Mouse (Mus musculus) MEL (cell line): ENCODE results near the gene Pip4k2b. TPM values are rescaled to one million over a fixed set of nuclear protein-coding genes. Genes with fewer than 3 reads are reported as not detected.

Source experiments
- DNase-seq: peaks from one replicate; pipeline ENCODE4 v3.0.0; 2011; ENCODE audit warnings: low read depth, low spot score
- H3K27ac ChIP-seq: 2 replicates; pipeline ENCODE4 v1.5.1; 2012; ENCODE audit warnings: low read depth, mild to moderate bottlenecking, control low read depth, low read length, moderate library complexity; ENCODE audit not compliant: control insufficient read depth
- H3K27me3 ChIP-seq, 2 experiments: fragments of 150-350 bp in 1 of 2; sonication (generic) in 1 of 2; 2 replicates each; pipeline ENCODE4 v1.6.1; 2012; ENCODE audit warnings: low read length in 2 of 2, mild to moderate bottlenecking in 2 of 2, improper control_type of control experiment in 1 of 2, moderate library complexity in 1 of 2; ENCODE audit not compliant: insufficient read depth in 2 of 2, control insufficient read depth in 1 of 2
- H3K36me3 ChIP-seq, 2 experiments: 2 replicates each; pipeline ENCODE4 v1.6.1; 2012 to 2014; ENCODE audit warnings: low read length in 2 of 2, improper control_type of control experiment in 1 of 2, inconsistent platforms in 1 of 2, mild to moderate bottlenecking in 1 of 2; ENCODE audit not compliant: insufficient read depth in 2 of 2, control insufficient read depth in 1 of 2
- H3K4me1 ChIP-seq, 2 experiments: fragments of 150-350 bp in 1 of 2; sonication (generic) in 1 of 2; 2 replicates each; pipeline ENCODE4 v1.6.1; 2012; ENCODE audit warnings: low read length in 2 of 2, improper control_type of control experiment in 1 of 2, mild to moderate bottlenecking in 1 of 2; ENCODE audit not compliant: insufficient read depth in 2 of 2, control insufficient read depth in 1 of 2
- H3K4me3 ChIP-seq, 2 experiments: fragments of 150-350 bp in 1 of 2; sonication (generic) in 1 of 2; 2 replicates each; pipeline ENCODE4 v1.5.1; 2012; ENCODE audit warnings: low read depth in 2 of 2, low read length in 2 of 2, mild to moderate bottlenecking in 2 of 2, moderate library complexity in 2 of 2, control low read depth in 1 of 2, improper control_type of control experiment in 1 of 2; ENCODE audit not compliant: control insufficient read depth in 1 of 2, insufficient read depth in 1 of 2
- H3K79me2 ChIP-seq: 2 replicates; pipeline ENCODE4 v1.6.1; 2012; ENCODE audit warnings: mild to moderate bottlenecking, low read length, moderate library complexity; ENCODE audit not compliant: control insufficient read depth, poor library complexity, insufficient read depth
- H3K9ac ChIP-seq: 2 replicates; pipeline ENCODE4 v1.6.1; 2012; ENCODE audit warnings: low read depth, mild to moderate bottlenecking, control low read depth, low read length, moderate library complexity; ENCODE audit not compliant: control insufficient read depth, poor library complexity, severe bottlenecking
- H3K9me3 ChIP-seq: fragments of 150-350 bp; sonication (generic); replicated peaks from 2 replicates; pipeline ENCODE4 v1.6.1; 2012; ENCODE audit warnings: mild to moderate bottlenecking, low read length, improper control_type of control experiment, moderate library complexity; ENCODE audit not compliant: insufficient read depth
- CHD1 ChIP-seq: IDR thresholded peaks from 2 replicates; pipeline ENCODE4 v1.6.1; 2012; ENCODE audit warnings: low read depth, mild to moderate bottlenecking, inconsistent platforms, low read length, improper control_type of control experiment
- CHD2 ChIP-seq: IDR thresholded peaks from 2 replicates; pipeline ENCODE4 v1.6.1; 2011; ENCODE audit warnings: low read length, improper control_type of control experiment
- CTCF ChIP-seq, 3 experiments: IDR thresholded peaks in 2 of 3; conservative IDR thresholded peaks in 1 of 3; 2 replicates each; pipeline ENCODE4 v1.5.1; 2011 to 2012; ENCODE audit warnings: low read length in 3 of 3, low read depth in 2 of 3, mild to moderate bottlenecking in 2 of 3, improper control_type of control experiment in 1 of 3, inconsistent platforms in 1 of 3, mixed read lengths in 1 of 3, moderate library complexity in 1 of 3; ENCODE audit not compliant: control insufficient read depth in 1 of 3, insufficient read depth in 1 of 3, poor library complexity in 1 of 3, severe bottlenecking in 1 of 3
- E2F4 ChIP-seq: IDR thresholded peaks from 2 replicates; pipeline ENCODE4 v1.6.1; 2011; ENCODE audit warnings: low read depth, low read length, improper control_type of control experiment, borderline replicate concordance
- EP300 ChIP-seq, 2 experiments: IDR thresholded peaks; 2 replicates each; pipeline ENCODE4 v1.6.1; 2011; ENCODE audit warnings: improper control_type of control experiment in 2 of 2, low read length in 2 of 2, low read depth in 1 of 2, mild to moderate bottlenecking in 1 of 2
- ETS1 ChIP-seq: IDR thresholded peaks from 2 replicates; pipeline ENCODE4 v1.6.1; 2012; ENCODE audit warnings: low read depth, mild to moderate bottlenecking, inconsistent platforms, low read length, improper control_type of control experiment, moderate library complexity
- GABPA ChIP-seq: IDR thresholded peaks from 2 replicates; pipeline ENCODE4 v1.6.1; 2012; ENCODE audit warnings: low read depth, mild to moderate bottlenecking, inconsistent platforms, low read length, improper control_type of control experiment, moderate library complexity
- GATA1 ChIP-seq: IDR thresholded peaks from 2 replicates; pipeline ENCODE4 v1.6.1; 2011; ENCODE audit warnings: low read depth, low read length, improper control_type of control experiment
- HCFC1 ChIP-seq: IDR thresholded peaks from 2 replicates; pipeline ENCODE4 v1.6.1; 2012; ENCODE audit warnings: low read depth, mild to moderate bottlenecking, inconsistent platforms, low read length, improper control_type of control experiment, moderate library complexity
- KAT2A ChIP-seq: conservative IDR thresholded peaks from 2 replicates; pipeline ENCODE4 v1.6.1; 2012; ENCODE audit warnings: low read depth, low read length, improper control_type of control experiment, inconsistent platforms
- MAFK ChIP-seq: IDR thresholded peaks from 2 replicates; pipeline ENCODE4 v1.6.1; 2011; ENCODE audit warnings: low read depth, mild to moderate bottlenecking, low read length, improper control_type of control experiment, borderline replicate concordance
- MAX ChIP-seq: IDR thresholded peaks from 2 replicates; pipeline ENCODE4 v1.6.1; 2011; ENCODE audit warnings: low read length, improper control_type of control experiment
- MAZ ChIP-seq: IDR thresholded peaks from 2 replicates; pipeline ENCODE4 v1.6.1; 2012; ENCODE audit warnings: low read depth, mild to moderate bottlenecking, inconsistent platforms, low read length, improper control_type of control experiment
- MXI1 ChIP-seq: IDR thresholded peaks from 2 replicates; pipeline ENCODE4 v1.6.1; 2011; ENCODE audit warnings: mild to moderate bottlenecking, low read depth, low read length, improper control_type of control experiment
- MYB ChIP-seq: IDR thresholded peaks from 2 replicates; pipeline ENCODE4 v1.6.1; 2011; ENCODE audit warnings: mild to moderate bottlenecking, low read depth, low read length, improper control_type of control experiment
- NELFE ChIP-seq: IDR thresholded peaks from 2 replicates; pipeline ENCODE4 v1.6.1; 2011; ENCODE audit warnings: low read depth, low read length, improper control_type of control experiment
- NRF1 ChIP-seq: IDR thresholded peaks from 2 replicates; pipeline ENCODE4 v1.6.1; 2014; ENCODE audit warnings: low read depth, mild to moderate bottlenecking, inconsistent platforms, low read length, improper control_type of control experiment, moderate library complexity; ENCODE audit not compliant: poor library complexity, insufficient read depth, severe bottlenecking
- POLR2A ChIP-seq, 2 experiments: IDR thresholded peaks; 2 replicates each; pipeline ENCODE4 v1.6.1; 2011 to 2012; ENCODE audit warnings: low read length in 2 of 2, mild to moderate bottlenecking in 2 of 2, control low read depth in 1 of 2, improper control_type of control experiment in 1 of 2, low read depth in 1 of 2, moderate library complexity in 1 of 2; ENCODE audit not compliant: control insufficient read depth in 1 of 2, insufficient read depth in 1 of 2, poor library complexity in 1 of 2
- POLR2AphosphoS2 ChIP-seq: IDR thresholded peaks from 2 replicates; pipeline ENCODE4 v1.6.1; 2011; ENCODE audit warnings: low read length, improper control_type of control experiment
- RAD21 ChIP-seq: IDR thresholded peaks from 2 replicates; pipeline ENCODE4 v1.6.1; 2011; ENCODE audit warnings: mild to moderate bottlenecking, low read depth, low read length, improper control_type of control experiment
- RCOR1 ChIP-seq: IDR thresholded peaks from 2 replicates; pipeline ENCODE4 v1.6.1; 2012; ENCODE audit warnings: low read depth, mild to moderate bottlenecking, inconsistent platforms, low read length, improper control_type of control experiment
- SIN3A ChIP-seq: IDR thresholded peaks from 2 replicates; pipeline ENCODE4 v1.6.1; 2012; ENCODE audit warnings: low read length, improper control_type of control experiment, inconsistent platforms
- TAL1 ChIP-seq: IDR thresholded peaks from 2 replicates; pipeline ENCODE4 v1.6.1; 2012; ENCODE audit warnings: mild to moderate bottlenecking, inconsistent platforms, low read length, moderate library complexity, mixed read lengths
- TBP ChIP-seq: IDR thresholded peaks from 2 replicates; pipeline ENCODE4 v1.8.0; 2011; ENCODE audit warnings: low read depth, low read length, improper control_type of control experiment
- TCF12 ChIP-seq: IDR thresholded peaks from 2 replicates; pipeline ENCODE4 v1.6.1; 2014; ENCODE audit warnings: low read depth, mild to moderate bottlenecking, inconsistent platforms, low read length, improper control_type of control experiment, moderate library complexity
- UBTF ChIP-seq: IDR thresholded peaks from 2 replicates; pipeline ENCODE4 v1.6.1; 2012; ENCODE audit warnings: low read depth, mild to moderate bottlenecking, inconsistent platforms, low read length, improper control_type of control experiment, moderate library complexity, borderline replicate concordance; ENCODE audit not compliant: insufficient read depth
- USF2 ChIP-seq, 2 experiments: IDR thresholded peaks; 2 replicates each; pipeline ENCODE4 v1.6.1; 2011 to 2012; ENCODE audit warnings: improper control_type of control experiment in 2 of 2, low read length in 2 of 2, borderline replicate concordance in 1 of 2, inconsistent platforms in 1 of 2, low read depth in 1 of 2, mild to moderate bottlenecking in 1 of 2; ENCODE audit not compliant: insufficient read depth in 1 of 2
- ZC3H11A ChIP-seq: IDR thresholded peaks from 2 replicates; pipeline ENCODE4 v1.6.1; 2012; ENCODE audit warnings: low read depth, mild to moderate bottlenecking, inconsistent platforms, low read length, improper control_type of control experiment
- ZKSCAN1 ChIP-seq: IDR thresholded peaks from 2 replicates; pipeline ENCODE4 v1.6.1; 2012; ENCODE audit warnings: low read depth, mild to moderate bottlenecking, inconsistent platforms, low read length, improper control_type of control experiment, moderate library complexity
- ZMIZ1 ChIP-seq: IDR thresholded peaks from 2 replicates; pipeline ENCODE4 v1.6.1; 2012; ENCODE audit warnings: low read depth, mild to moderate bottlenecking, inconsistent platforms, low read length, improper control_type of control experiment, moderate library complexity
- ZNF384 ChIP-seq: IDR thresholded peaks from 2 replicates; pipeline ENCODE4 v1.6.1; 2012; ENCODE audit warnings: low read depth, mild to moderate bottlenecking, inconsistent platforms, low read length, improper control_type of control experiment
- polyA plus RNA-seq, 2 experiments: library from polyadenylated mRNA; stranded (reverse) in 1 of 2; unstranded in 1 of 2; fragments of >175 nt in 1 of 2; fragments of >200 nt in 1 of 2; gene quantifications; 2 replicates each; pipeline versions ENCODE4 v1.2.1 to v1.2.4; 2012; ENCODE audit warnings: low replicate concordance in 2 of 2, low read depth in 1 of 2; ENCODE audit not compliant: insufficient read length in 2 of 2, insufficient read depth in 1 of 2, missing spikeins in 1 of 2
- total RNA-seq: library from RNA; depleted of rRNA; stranded (reverse); fragments of 300-350 nt; gene quantifications from 2 replicates; pipeline ENCODE4 v1.2.3, GENCODE M21; 2012

Gene Pip4k2b
- total and polyA plus RNA-seq, 3 experiments = 40.2 to 57.3 (median 43.4) TPM

DNA sequence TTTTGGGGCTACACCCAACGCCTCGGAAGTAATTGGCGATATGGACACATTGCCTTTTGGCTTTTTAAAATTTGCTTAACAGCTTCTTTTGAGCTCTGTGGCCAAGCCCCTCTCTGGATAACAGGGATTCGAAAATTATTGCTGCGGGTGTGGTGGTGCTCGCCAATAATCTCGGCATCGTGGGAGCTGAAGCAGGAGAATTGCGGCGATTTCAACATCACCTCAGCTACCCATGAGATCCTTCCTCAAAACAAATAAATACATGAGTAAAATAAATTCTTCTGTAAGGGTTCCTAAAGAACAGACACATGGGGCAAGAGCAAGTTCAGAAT lies 38.0 kb upstream of the Pip4k2b start (continued):
- TF ChIP-seq CTCF (IDR thresholded peaks at IDR 0.05 in 2 of 3, conservative IDR thresholded peaks at IDR 0.05 in 1 of 3; ENCODE audit: control insufficient read depth in 1 of 3, insufficient read depth in 1 of 3, low read depth in 2 of 3, low read length in 3 of 3, poor library complexity in 1 of 3, severe bottlenecking in 1 of 3) = no peak
- TF ChIP-seq TCF12 = no peak
- TF ChIP-seq ZMIZ1 = peak; percentile 25; the same call in 1 of the 2 replicates
- TF ChIP-seq KAT2A = no peak
- TF ChIP-seq MXI1 = no peak; the same call in none of the 2 replicates
- TF ChIP-seq USF2 (IDR thresholded peaks at IDR 0.05; ENCODE audit: borderline replicate concordance in 1 of 2, insufficient read depth in 1 of 2, low read depth in 1 of 2, low read length in 2 of 2) = no peak
- TF ChIP-seq CHD1 = peak; percentile 94; the same call in 1 of the 2 replicates
- no peak for TF ChIP-seq POLR2AphosphoS2
- TF ChIP-seq GATA1 = no peak
- no peak for TF ChIP-seq MAX

DNA sequence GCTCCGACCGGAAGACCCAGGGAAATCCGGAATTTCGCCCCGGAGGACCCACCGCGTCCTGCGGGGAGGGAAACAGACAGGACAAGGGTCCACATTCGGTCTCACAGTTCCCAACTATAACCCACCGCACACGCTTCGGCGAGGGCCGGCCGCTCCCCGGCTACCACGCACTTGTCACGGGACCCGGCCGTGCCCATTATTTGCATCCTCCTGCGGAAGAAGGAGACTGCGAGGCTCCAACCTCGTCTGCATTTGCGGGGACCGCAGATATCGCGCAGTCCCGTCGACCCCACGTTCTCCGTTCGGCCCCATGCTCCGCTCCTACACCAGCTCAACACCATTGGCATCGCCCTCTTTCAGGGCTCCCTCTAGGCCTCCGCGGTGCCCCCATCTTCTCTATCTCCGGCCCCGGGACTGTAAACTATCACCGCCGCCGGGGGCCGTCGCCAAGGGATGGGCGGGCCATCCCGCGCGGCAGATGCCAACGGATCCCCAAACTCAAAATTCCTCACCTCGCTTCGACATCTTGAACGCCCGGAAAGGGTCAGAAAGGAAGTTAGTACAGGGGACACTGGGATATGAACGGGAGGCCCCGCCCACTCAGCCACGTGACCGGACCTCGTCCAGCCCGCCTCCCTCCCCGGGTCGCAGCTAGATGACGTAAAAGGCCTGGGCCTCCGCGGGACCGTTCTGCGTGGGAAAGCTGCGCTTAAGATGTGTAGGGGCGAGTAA lies 37.5 kb upstream of the Pip4k2b start, which contains the start of gene Rpl23:
Gene Rpl23 (minus strand): TSS at position 606 of the 732 bp plus-strand sequence.
- Histone ChIP-seq H3K9me3 (no peaks in the 10 kb centered on the region), H3K36me3 (peaks cover 31 to 32% of the 10 kb centered on the region in 2 experiments), H3K27ac (peak within 1 kb of the TSS; percentile 92), H3K9ac (peak within 1 kb of the TSS; percentile 99), H3K4me3 (peak within 1 kb of the TSS; percentile 65 to 99), H3K4me1 (peaks cover 0 to 10% of the 10 kb centered on the region in 2 experiments; a peak in 2 of 4 replicates), H3K27me3 (no peaks in the 10 kb centered on the region), H3K79me2 (peaks cover 39% of the 10 kb centered on the region)
- DNase-seq = peak; percentile 100
- TF ChIP-seq EP300 (IDR thresholded peaks at IDR 0.05; ENCODE audit: low read depth in 1 of 2, low read length in 2 of 2) = 0 out of 4 replicates have a peak, but pooled peaks of 1 of the 2 experiments have one; percentile 34
- TF ChIP-seq CHD2 = no peak
- peak; percentile 98 for TF ChIP-seq TBP
- TF ChIP-seq HCFC1 = peak; percentile 97
- no peak for TF ChIP-seq RCOR1
- peak; percentile 97 for TF ChIP-seq SIN3A
- peak; percentile 85 to 95; a peak in 3 of 4 replicates for TF ChIP-seq USF2 (IDR thresholded peaks at IDR 0.05; ENCODE audit: borderline replicate concordance in 1 of 2, insufficient read depth in 1 of 2, low read depth in 1 of 2, low read length in 2 of 2)
- no peak for TF ChIP-seq GABPA
- TF ChIP-seq MAX = peak; percentile 97
- no peak for TF ChIP-seq TAL1
- TF ChIP-seq GATA1 = no peak
- TF ChIP-seq ZC3H11A = no peak
- peak; percentile 99 for TF ChIP-seq MAZ
- peak; percentile 86 to 99 for TF ChIP-seq POLR2A (IDR thresholded peaks at IDR 0.05; ENCODE audit: control insufficient read depth in 1 of 2, insufficient read depth in 1 of 2, low read depth in 1 of 2, low read length in 2 of 2, poor library complexity in 1 of 2)
- TF ChIP-seq NRF1 = peak; percentile 84
- TF ChIP-seq ZKSCAN1 = no peak
- TF ChIP-seq CHD1 = no peak
- peak; percentile 84 for TF ChIP-seq ETS1
- TF ChIP-seq CTCF (IDR thresholded peaks at IDR 0.05 in 2 of 3, conservative IDR thresholded peaks at IDR 0.05 in 1 of 3; ENCODE audit: control insufficient read depth in 1 of 3, insufficient read depth in 1 of 3, low read depth in 2 of 3, low read length in 3 of 3, poor library complexity in 1 of 3, severe bottlenecking in 1 of 3) = 0 out of 6 replicates have a peak, but pooled peaks of 1 of the 3 experiments have one; percentile 8
- no peak for TF ChIP-seq UBTF
- TF ChIP-seq RAD21 = no peak
- no peak for TF ChIP-seq MAFK
- peak; percentile 99 for TF ChIP-seq NELFE
- TF ChIP-seq ZNF384 = no peak
- TF ChIP-seq MXI1 = peak; percentile 95
- TF ChIP-seq MYB = no peak
- TF ChIP-seq POLR2AphosphoS2 = peak; percentile 97
- peak; percentile 89 for TF ChIP-seq TCF12
- TF ChIP-seq E2F4 = peak; percentile 89
- peak; percentile 92 for TF ChIP-seq KAT2A
